Mouse (Mus musculus) frontal cortex, postnatal 25 days (tissue): ENCODE measurements around the gene Gm9125.
"Not testable (repeated sequence)": the region's sequence is repeated elsewhere in the genome, so short reads cannot be mapped to it uniquely, and the experiment has no call there.

Experiments used
- DNase-seq, 2 experiments: peaks; one replicate each; pipeline ENCODE4 v3.0.0; 2022; ENCODE audit warnings: low spot score in 2 of 2

Gene Gm9125

GRCm38 (mm10) chr3:94054785-94055184, at the start of gene Gm9125:
Gm9125 (minus strand) TSS chr3:94054885.
- not testable (repeated sequence) for DNase-seq

- not testable (repeated sequence) for DNase-seq
Observed at GRCm38 (mm10) chr3:94072544-94072943, 17.9 kb upstream of the Gm9125 start, which contains the start of gene Gm10697. Gm10697 (minus strand) TSS chr3:94072644.

- not testable (repeated sequence) for DNase-seq
Observed at GRCm38 (mm10) chr3:94049566-94050121, 5.0 kb downstream of the Gm9125 start.

- DNase-seq, result not testable (repeated sequence)
Observed at GRCm38 (mm10) chr3:94038241-94038640, 16.4 kb downstream of the Gm9125 start.

- DNase-seq, result not testable (repeated sequence)
Observed at GRCm38 (mm10) chr3:94034400-94034799, 20.3 kb downstream of the Gm9125 start.
